Mouse (Mus musculus) midbrain, postnatal 0 days (tissue): Measurements from ENCODE around the gene Sat2. TPM values are rescaled to one million over a fixed set of nuclear protein-coding genes. Genes with fewer than 3 reads are reported as not detected.

Experiments used
- ATAC-seq: fragments of 200-750 bp; cut with Nextera tagmentation; 2 replicates; pipeline ENCODE4 v1.8.0; 2017; ENCODE audit warnings: moderate number of reproducible peaks, mild to moderate bottlenecking, moderate TSS enrichment, moderate library complexity; ENCODE audit not compliant: low FRiP score
- DNase-seq: peaks from one replicate; pipeline ENCODE4 v3.0.0-alpha.2; 2015; ENCODE audit warnings: low spot score
- H3K27ac ChIP-seq: fragments of 300-500 bp; sonication (generic); 2 replicates; pipeline ENCODE4 v1.5.1; 2014; ENCODE audit warnings: low read depth, mild to moderate bottlenecking, low read length, mixed read lengths
- H3K27me3 ChIP-seq: fragments of 300-500 bp; sonication (generic); 2 replicates; pipeline ENCODE4 v1.6.1; 2014; ENCODE audit warnings: low read length, control low read depth, mixed read lengths; ENCODE audit not compliant: insufficient read depth
- H3K36me3 ChIP-seq: fragments of 300-500 bp; sonication (generic); 2 replicates; pipeline ENCODE4 v1.6.1; 2014; ENCODE audit warnings: low read length, control low read depth, mixed read lengths; ENCODE audit not compliant: insufficient read depth
- H3K4me1 ChIP-seq: fragments of 300-500 bp; sonication (generic); 2 replicates; pipeline ENCODE4 v1.6.1; 2014; ENCODE audit warnings: mild to moderate bottlenecking, control low read depth, antibody characterized with exemption, low read length, mixed read lengths; ENCODE audit not compliant: insufficient read depth
- H3K4me2 ChIP-seq: fragments of 300-500 bp; sonication (generic); 2 replicates; pipeline ENCODE4 v1.6.1; 2014; ENCODE audit warnings: low read depth, mild to moderate bottlenecking, low read length, mixed read lengths; ENCODE audit not compliant: poor library complexity, severe bottlenecking
- H3K4me3 ChIP-seq: fragments of 300-500 bp; sonication (generic); 2 replicates; pipeline ENCODE4 v1.5.1; 2014; ENCODE audit warnings: low read depth, mild to moderate bottlenecking, low read length, moderate library complexity
- H3K9ac ChIP-seq: fragments of 300-500 bp; sonication (generic); replicated peaks from 2 replicates; pipeline ENCODE4 v1.6.1; 2014; ENCODE audit warnings: mild to moderate bottlenecking, low read length, moderate library complexity, mixed read lengths; ENCODE audit not compliant: poor library complexity, severe bottlenecking
- H3K9me3 ChIP-seq: fragments of 300-500 bp; sonication (generic); 2 replicates; pipeline ENCODE4 v1.6.1; 2016; ENCODE audit warnings: low read length, control low read depth
- CTCF ChIP-seq: IDR thresholded peaks from 2 replicates; pipeline ENCODE4 v1.5.1; 2016; ENCODE audit warnings: antibody characterized with exemption, mild to moderate bottlenecking
- WGBS: fragments of 180-500 bp; shearing (Covaris S2); extraction: QIAGEN DNeasy Blood & Tissue Kit; methylation state at CpG from one replicate; pipeline ENCODE4 v1.1.7; 2014; 5-methylcytosine and 5-hydroxymethylcytosine counted together
- microRNA counts: library from miRNA; unstranded; fragments of <30 nt; microRNA quantifications from one replicate; lab custom pipeline; 2015
- microRNA-seq: library from miRNA; unstranded; fragments of <30 nt; microRNA quantifications from one replicate; pipeline ENCODE4, GENCODE M21; 2016; ENCODE audit warnings: borderline number of aligned reads
- polyA plus RNA-seq: library from polyadenylated mRNA; unstranded; fragments of >200 nt; fragmentation: Nextera tagmentation; extraction: Ambion mirVana; gene quantifications from 2 replicates; pipeline ENCODE4 v1.2.1, GENCODE M21; 2015
- total RNA-seq: library from RNA; depleted of rRNA; stranded (reverse); fragments of >200 nt; gene quantifications from 2 replicates; pipeline ENCODE4 v1.2.3, GENCODE M21; 2014; rRNA removed

Sat2 gene
- total and polyA plus RNA-seq, 2 experiments from 2014 or later, result 13.3 to 29.9 TPM

DNA sequence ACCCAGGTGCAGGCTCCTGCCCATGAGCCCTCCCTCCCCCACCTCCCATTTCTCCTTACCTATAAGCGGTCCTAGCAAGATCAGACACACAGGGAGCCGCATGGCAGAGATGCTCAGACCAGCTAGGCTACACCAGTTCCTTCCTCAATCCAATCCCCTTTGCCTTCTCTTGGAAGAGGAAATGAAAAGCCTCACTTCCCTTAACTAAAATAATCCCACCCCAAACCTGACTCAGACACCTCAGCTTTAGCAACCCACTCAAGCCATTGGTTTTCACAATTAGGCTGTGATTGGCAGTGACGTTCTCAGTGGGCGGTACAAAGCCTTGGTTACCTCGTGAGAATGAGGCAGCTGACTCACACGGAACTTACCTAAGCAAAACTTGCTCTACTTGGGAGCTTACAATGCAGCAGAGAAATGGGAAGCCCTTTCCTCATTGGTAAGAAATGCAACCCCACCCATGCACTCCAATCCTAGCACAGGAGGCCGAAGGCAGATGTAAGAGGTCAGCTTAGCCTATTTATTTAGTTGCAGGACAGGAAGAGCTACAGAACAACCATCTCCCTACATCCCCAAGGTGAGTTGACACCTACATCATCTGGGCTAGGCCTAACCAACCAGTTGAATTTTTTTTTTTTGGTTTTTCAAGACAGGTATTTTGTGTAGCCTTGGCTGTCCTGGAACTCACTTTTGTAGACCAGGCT, 44.3 kb downstream of the Sat2 start, which contains the start of gene Cd68:
Gene Cd68, minus strand, starts transcription at position 193 of the 704 bp plus-strand sequence.
- Histone ChIP-seq H3K4me2 (no peak within 1 kb of the TSS), H3K27ac (no peak within 1 kb of the TSS), H3K9me3 (no peaks in the 10 kb centered on the region), H3K4me3 (no peak within 1 kb of the TSS), H3K9ac (no peak within 1 kb of the TSS), H3K4me1 (0 out of 2 replicates have a peak, but pooled peaks cover 11% of the 10 kb centered on the region), H3K27me3 (no peaks in the 10 kb centered on the region), H3K36me3 (peaks cover 46% of the 10 kb centered on the region)
- no peak for TF ChIP-seq CTCF
- DNase-seq (peak; percentile 58), ATAC-seq (no peak)
- 37% methylated on average over 7 of the region's 7 CpGs for WGBS

DNA sequence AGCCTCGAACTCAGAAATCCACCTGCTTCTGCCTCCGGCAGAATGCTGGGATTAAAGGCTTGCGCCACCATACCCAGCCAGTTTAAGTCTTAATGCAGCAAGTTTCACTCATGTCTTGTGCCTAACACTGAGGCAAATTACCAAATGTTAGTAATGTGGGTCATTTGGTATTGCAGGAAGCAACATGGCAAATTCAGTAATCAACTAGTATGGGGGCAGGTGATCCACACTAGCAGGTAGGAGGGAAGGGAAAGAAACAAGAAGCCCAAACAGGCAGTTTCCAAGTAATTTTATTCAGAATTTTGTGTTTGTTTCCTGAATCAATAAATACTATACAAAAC, 44.8 kb downstream of the Sat2 start:
- H3K36me3 ChIP-seq, result peaks cover 46% of the 10 kb centered on the region
- no peak for TF ChIP-seq CTCF
- 82% methylated on average over 3 of the region's 3 CpGs for WGBS

DNA sequence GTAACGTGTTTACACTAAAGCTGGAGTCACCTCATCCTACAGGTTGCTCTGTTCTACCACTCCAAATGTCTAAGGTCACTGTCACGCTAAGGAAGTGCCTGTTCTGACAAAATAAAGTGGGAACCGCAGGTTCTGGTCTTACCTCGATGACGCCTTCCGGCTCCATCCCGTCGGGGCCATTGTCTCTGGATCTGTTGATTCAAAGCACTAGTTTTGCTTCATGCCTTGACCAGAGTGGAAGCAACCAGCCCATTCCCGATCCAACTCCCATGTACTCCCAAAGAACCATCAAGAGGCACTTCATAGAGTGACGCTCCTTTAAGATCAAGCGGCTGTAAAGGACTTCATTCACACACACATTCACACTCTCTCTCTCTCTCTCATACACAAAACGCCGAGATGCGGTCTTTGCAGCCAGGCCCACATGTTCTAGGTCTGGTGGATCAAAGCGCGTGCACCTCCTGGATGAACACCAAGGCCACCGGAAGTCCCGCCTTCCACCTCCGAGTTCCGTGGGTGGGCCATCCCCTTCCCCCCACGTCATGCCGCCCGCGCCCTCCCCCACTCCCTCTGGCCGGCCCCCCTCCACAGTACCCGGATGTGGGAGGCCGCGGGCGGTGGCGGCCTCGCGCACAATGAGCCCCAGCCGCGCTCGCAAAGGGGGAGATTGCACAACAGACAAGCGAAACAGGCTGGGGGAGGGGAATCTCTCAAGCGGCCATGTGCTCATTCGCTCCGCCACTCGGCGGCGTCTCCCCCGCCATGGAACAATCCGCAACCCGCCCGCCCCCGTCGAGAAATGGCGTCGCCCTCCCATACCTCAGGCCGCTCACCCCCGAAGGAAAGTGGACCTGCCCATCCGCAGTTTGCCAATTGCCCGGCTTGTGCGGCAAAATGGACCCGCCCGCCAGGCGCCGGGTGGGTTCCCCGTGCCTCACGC, 49.2 kb downstream of the Sat2 start:
- DNase-seq (peak; percentile 99), ATAC-seq (peak; percentile 87)
- peaks cover 41% of the 10 kb centered on the region for H3K36me3 ChIP-seq
- H3K4me2 ChIP-seq, result peak overlapping the region; percentile 83
- no peaks in the 10 kb centered on the region for H3K9me3 ChIP-seq
- peak overlapping the region; percentile 99 for H3K27ac ChIP-seq
- H3K27me3 ChIP-seq, result no peaks in the 10 kb centered on the region
- 2% methylated on average over 52 of the region's 61 CpGs for WGBS
- peak overlapping the region; percentile 100 for H3K9ac ChIP-seq
- H3K4me3 ChIP-seq, result peak overlapping the region; percentile 98
- TF ChIP-seq CTCF, result no peak
- 0 out of 2 replicates have a peak, but pooled peaks cover 6% of the 10 kb centered on the region for H3K4me1 ChIP-seq

More for the DNA sequence above, 44.8 kb downstream of the Sat2 start:
- DNase-seq, result no peak
- ATAC-seq, result no peak
- Histone ChIP-seq H3K9ac (no peak overlapping the region), H3K4me1 (0 out of 2 replicates have a peak, but pooled peaks cover 7% of the 10 kb centered on the region), H3K27ac (no peak overlapping the region), H3K4me3 (no peak overlapping the region), H3K9me3 (no peaks in the 10 kb centered on the region), H3K4me2 (no peak overlapping the region), H3K27me3 (no peaks in the 10 kb centered on the region)

DNA sequence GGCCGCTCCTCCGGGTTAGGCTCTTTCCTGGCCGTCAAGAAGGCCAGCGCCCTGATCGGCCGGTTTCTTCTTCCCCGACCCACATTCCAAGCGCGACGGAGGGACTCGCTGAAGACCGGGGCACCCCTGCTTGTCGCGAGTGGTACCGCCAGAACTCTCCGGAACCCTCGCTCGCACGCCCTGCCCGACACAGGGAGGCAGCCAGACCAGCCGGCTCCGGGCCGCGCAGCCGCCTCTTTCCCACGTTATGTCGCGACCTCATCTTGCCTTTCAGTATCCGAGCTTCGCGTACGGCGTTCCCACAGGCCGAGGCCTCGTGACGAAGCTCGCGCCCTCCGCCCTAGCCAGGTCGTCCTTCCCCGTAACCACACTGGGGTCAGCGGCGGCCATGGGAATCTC, 49.9 kb downstream of the Sat2 start:
- H3K9ac ChIP-seq, result peak overlapping the region; percentile 100
- H3K27me3 ChIP-seq, result no peaks in the 10 kb centered on the region
- no peaks in the 10 kb centered on the region for H3K9me3 ChIP-seq
- H3K4me3 ChIP-seq, result peak overlapping the region; percentile 98
- peaks cover 41% of the 10 kb centered on the region for H3K36me3 ChIP-seq
- DNase-seq (no peak), ATAC-seq (peak; percentile 20; the same call in 1 of the 2 replicates)
- peak overlapping the region; percentile 99 for H3K27ac ChIP-seq
- under 1% methylated on average over 43 of the region's 43 CpGs for WGBS
- peak overlapping the region; percentile 83 for H3K4me2 ChIP-seq
- 0 out of 2 replicates have a peak, but pooled peaks cover 6% of the 10 kb centered on the region for H3K4me1 ChIP-seq
- no peak for TF ChIP-seq CTCF

DNA sequence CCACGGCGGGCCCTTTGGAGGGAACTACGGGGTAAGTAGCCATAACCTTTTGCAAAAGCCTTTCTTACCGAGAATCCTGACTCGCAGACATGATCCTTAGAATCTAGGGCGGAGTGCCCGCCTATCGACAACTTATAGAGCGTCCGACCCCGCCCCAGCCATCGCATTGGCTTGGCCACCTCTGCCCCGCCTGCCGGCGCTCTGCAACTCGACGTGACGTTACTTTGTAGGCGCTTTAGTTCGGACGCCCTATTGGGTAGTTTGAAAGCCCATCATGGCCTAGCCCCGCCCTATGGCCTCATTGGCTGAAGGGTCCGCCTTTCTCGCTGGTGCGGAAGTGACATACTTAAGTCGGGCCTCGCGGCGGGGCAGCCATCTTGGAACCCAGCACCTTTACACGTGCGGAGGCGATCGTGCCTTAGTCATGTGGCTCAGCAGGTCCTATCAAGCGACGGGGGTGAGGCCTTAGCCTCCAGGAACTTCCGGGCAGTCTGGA, 50.4 kb downstream of the Sat2 start, which contains the start of gene Eif4a1:
Gene Eif4a1, minus strand, starts transcription at position 213 of the 496 bp plus-strand sequence.
- H3K9me3 ChIP-seq, result no peaks in the 10 kb centered on the region
- peak; percentile 35; the same call in 1 of the 2 replicates for TF ChIP-seq CTCF
- under 1% methylated on average over 36 of the region's 36 CpGs for WGBS
- peak within 1 kb of the TSS; percentile 98 for H3K4me3 ChIP-seq
- H3K9ac ChIP-seq, result peak within 1 kb of the TSS; percentile 100
- H3K36me3 ChIP-seq, result peaks cover 44% of the 10 kb centered on the region
- H3K27ac ChIP-seq, result peak within 1 kb of the TSS; percentile 99
- H3K4me2 ChIP-seq, result peak within 1 kb of the TSS; percentile 83
- no peaks in the 10 kb centered on the region for H3K27me3 ChIP-seq
- DNase-seq (peak; percentile 100), ATAC-seq (peak; percentile 94)
- 0 out of 2 replicates have a peak, but pooled peaks cover 6% of the 10 kb centered on the region for H3K4me1 ChIP-seq

MicroRNAs encoded within 50 kb of the gene (microRNA counts, 519-probe panel; counts per million panel counts)
- microRNA mmu-miR-1934 (lab: Ali Mortazavi, UCI) (528 counts per million, percentile 58 among the panel's probes with 10 or more counts), microRNA mmu-miR-467f (lab: Ali Mortazavi, UCI) (2,727 counts per million, percentile 68 among the panel's probes with 10 or more counts)

Small RNA genes within 50 kb of the gene (microRNA-seq; reads per million reads assigned to microRNA genes)
- gene Mir1934 (4.4 reads per million, percentile 7 among the genes with 10 or more reads in this experiment), gene Mir467f (not detected)

Other genes with a start within 250 kb of the Sat2 start
Only the 30 nearest of the 32 such genes appear.
- 16.5 and 22.6 TPM in 2 replicates for gene Cyb5d1, start 226.4 kb upstream of the Sat2 start, total RNA-seq
- 18.2 and 18.8 TPM in 2 replicates for gene Cyb5d1, start 226.4 kb upstream of the Sat2 start, polyA plus RNA-seq
- gene Tmem88, start 223.8 kb upstream of the Sat2 start, total RNA-seq, result 4.4 and 5.7 TPM in 2 replicates
- 5.8 and 6.3 TPM in 2 replicates for gene Tmem88, start 223.8 kb upstream of the Sat2 start, polyA plus RNA-seq
- 12.1 and 14.5 TPM in 2 replicates for gene Kdm6b, start 208.3 kb upstream of the Sat2 start, total RNA-seq
- 18.9 and 22.7 TPM in 2 replicates for gene Kdm6b, start 208.3 kb upstream of the Sat2 start, polyA plus RNA-seq
- gene Dnah2, start 72.9 kb upstream of the Sat2 start, total RNA-seq, result 9.5 and 12.5 TPM in 2 replicates
- gene Dnah2, start 72.9 kb upstream of the Sat2 start, polyA plus RNA-seq, result 3.9 and 4.1 TPM in 2 replicates
- 145 and 155 TPM in 2 replicates for gene Efnb3, start 61.8 kb upstream of the Sat2 start, total RNA-seq
- gene Efnb3, start 61.8 kb upstream of the Sat2 start, polyA plus RNA-seq, result 151 and 166 TPM in 2 replicates
- gene Wrap53, start 41.8 kb upstream of the Sat2 start, total RNA-seq, result 15.7 and 16.8 TPM in 2 replicates
- 12.6 and 14.2 TPM in 2 replicates for gene Wrap53, start 41.8 kb upstream of the Sat2 start, polyA plus RNA-seq
- gene Trp53, start 41.7 kb upstream of the Sat2 start, total RNA-seq, result 29.5 and 34.5 TPM in 2 replicates
- gene Trp53, start 41.7 kb upstream of the Sat2 start, polyA plus RNA-seq, result 30.3 and 31.9 TPM in 2 replicates
- 145 and 161 TPM in 2 replicates for gene Atp1b2, start 16.1 kb upstream of the Sat2 start, total RNA-seq
- 167 and 175 TPM in 2 replicates for gene Atp1b2, start 16.1 kb upstream of the Sat2 start, polyA plus RNA-seq
- gene Shbg, start 4.1 kb upstream of the Sat2 start, total RNA-seq, result not detected in 2 replicates
- not detected in 2 replicates for gene Shbg, start 4.1 kb upstream of the Sat2 start, polyA plus RNA-seq
- gene Fxr2, start 11.0 kb downstream of the Sat2 start, total RNA-seq, result 76.6 and 84.1 TPM in 2 replicates
- gene Fxr2, start 11.0 kb downstream of the Sat2 start, polyA plus RNA-seq, result 22.5 and 27.2 TPM in 2 replicates
- gene Sox15, start 33.3 kb downstream of the Sat2 start, total RNA-seq, result 0.27 TPM in 1 of 2 replicates, not detected in the other
- gene Sox15, start 33.3 kb downstream of the Sat2 start, polyA plus RNA-seq, result 0.19 and 0.20 TPM in 2 replicates
- gene Mpdu1, start 40.6 kb downstream of the Sat2 start, total RNA-seq, result 224 and 278 TPM in 2 replicates
- gene Mpdu1, start 40.6 kb downstream of the Sat2 start, polyA plus RNA-seq, result 118 and 123 TPM in 2 replicates
- 7.2 and 10.3 TPM in 2 replicates for gene Cd68, start 44.1 kb downstream of the Sat2 start, total RNA-seq
- gene Cd68, start 44.1 kb downstream of the Sat2 start, polyA plus RNA-seq, result 10.6 and 11.0 TPM in 2 replicates
- 767 and 793 TPM in 2 replicates for gene Eif4a1, start 50.4 kb downstream of the Sat2 start, total RNA-seq
- gene Eif4a1, start 50.4 kb downstream of the Sat2 start, polyA plus RNA-seq, result 501 and 502 TPM in 2 replicates
- gene Senp3, start 60.1 kb downstream of the Sat2 start, total RNA-seq, result 81.7 and 89.2 TPM in 2 replicates
- 70.3 and 74.0 TPM in 2 replicates for gene Senp3, start 60.1 kb downstream of the Sat2 start, polyA plus RNA-seq
- 0.27 and 0.57 TPM in 2 replicates for gene Tnfsf13, start 63.8 kb downstream of the Sat2 start, total RNA-seq
- 0.96 and 1.1 TPM in 2 replicates for gene Tnfsf13, start 63.8 kb downstream of the Sat2 start, polyA plus RNA-seq
- gene Tnfsf12, start 73.8 kb downstream of the Sat2 start, total RNA-seq, result 4.7 and 6.2 TPM in 2 replicates
- 4.3 and 4.5 TPM in 2 replicates for gene Tnfsf12, start 73.8 kb downstream of the Sat2 start, polyA plus RNA-seq
- 1.3 and 1.8 TPM in 2 replicates for gene Tnfsfm13, start 74.1 kb downstream of the Sat2 start, total RNA-seq
- gene Tnfsfm13, start 74.1 kb downstream of the Sat2 start, polyA plus RNA-seq, result 1.2 and 1.9 TPM in 2 replicates
- gene Polr2a, start 136.6 kb downstream of the Sat2 start, total RNA-seq, result 16.9 and 25.1 TPM in 2 replicates
- 9.0 and 10.2 TPM in 2 replicates for gene Polr2a, start 136.6 kb downstream of the Sat2 start, polyA plus RNA-seq
- not detected in 2 replicates for gene Slc35g3, start 139.9 kb downstream of the Sat2 start, total RNA-seq
- gene Slc35g3, start 139.9 kb downstream of the Sat2 start, polyA plus RNA-seq, result 0.23 and 0.26 TPM in 2 replicates
- gene Zbtb4, start 143.9 kb downstream of the Sat2 start, total RNA-seq, result 31.5 and 34.3 TPM in 2 replicates
- gene Zbtb4, start 143.9 kb downstream of the Sat2 start, polyA plus RNA-seq, result 4.4 and 5.0 TPM in 2 replicates
- 1.5 and 1.6 TPM in 2 replicates for gene Chrnb1, start 173.9 kb downstream of the Sat2 start, total RNA-seq
- 1.1 TPM in 2 replicates for gene Chrnb1, start 173.9 kb downstream of the Sat2 start, polyA plus RNA-seq
- gene Fgf11, start 179.8 kb downstream of the Sat2 start, total RNA-seq, result 12.7 and 16.4 TPM in 2 replicates
- 2.6 and 2.8 TPM in 2 replicates for gene Fgf11, start 179.8 kb downstream of the Sat2 start, polyA plus RNA-seq
- 0.16 TPM in 1 of 2 replicates, not detected in the other for gene Tmem102, start 183.6 kb downstream of the Sat2 start, total RNA-seq
- 0.80 and 0.94 TPM in 2 replicates for gene Tmem102, start 183.6 kb downstream of the Sat2 start, polyA plus RNA-seq
- gene Gm39566, start 193.3 kb downstream of the Sat2 start, total RNA-seq, result not detected in 2 replicates
- gene Gm39566, start 193.3 kb downstream of the Sat2 start, polyA plus RNA-seq, result not detected in 2 replicates
- gene Spem2, start 196.4 kb downstream of the Sat2 start, total RNA-seq, result not detected in 2 replicates
- gene Spem2, start 196.4 kb downstream of the Sat2 start, polyA plus RNA-seq, result not detected in 2 replicates
- gene Spem1, start 200.2 kb downstream of the Sat2 start, total RNA-seq, result 0.93 TPM in 1 of 2 replicates, not detected in the other
- gene Spem1, start 200.2 kb downstream of the Sat2 start, polyA plus RNA-seq, result 0.20 and 0.27 TPM in 2 replicates
- gene Nlgn2, start 215.8 kb downstream of the Sat2 start, total RNA-seq, result 117 and 137 TPM in 2 replicates
- 21.0 and 23.5 TPM in 2 replicates for gene Nlgn2, start 215.8 kb downstream of the Sat2 start, polyA plus RNA-seq
- gene Tmem256, start 216.5 kb downstream of the Sat2 start, total RNA-seq, result 95.5 and 103 TPM in 2 replicates
- gene Tmem256, start 216.5 kb downstream of the Sat2 start, polyA plus RNA-seq, result 349 and 370 TPM in 2 replicates
- gene Plscr3, start 224.4 kb downstream of the Sat2 start, total RNA-seq, result 24.1 and 26.6 TPM in 2 replicates
- 33.5 and 35.0 TPM in 2 replicates for gene Plscr3, start 224.4 kb downstream of the Sat2 start, polyA plus RNA-seq